Mouse (Mus musculus): ENCODE results near the gene Tk2. TPM values are rescaled to one million over a fixed set of nuclear protein-coding genes. Genes with fewer than 3 reads are reported as not detected.

Tk2 gene
- total RNA-seq, 1 experiment = 9.8 TPM

DNA sequence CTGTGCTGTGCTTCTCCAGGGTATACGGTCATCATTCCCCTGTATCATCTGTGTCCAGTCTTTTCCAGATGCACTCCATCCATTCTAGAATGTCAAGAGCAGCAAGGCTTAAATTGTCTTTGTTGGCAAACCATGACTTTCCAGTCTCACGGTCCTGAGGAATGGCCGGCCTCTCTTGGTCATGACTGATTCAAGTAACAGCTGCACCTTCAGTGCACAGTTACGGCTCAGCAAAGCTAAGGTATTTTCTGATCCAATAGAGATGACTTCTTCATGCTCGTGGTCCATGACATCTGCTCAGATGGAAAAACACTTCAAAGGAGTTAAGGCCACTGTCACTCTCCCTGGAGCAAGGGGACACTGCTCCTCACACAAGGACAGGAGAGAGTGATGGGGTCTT is 21.3 kb downstream of the Tk2 start:
- no peaks in the 10 kb centered on the region for H3K4me1 ChIP-seq (ENCODE audit: control insufficient read depth in 2 of 2, insufficient read depth in 2 of 2, low read length in 2 of 2, poor library complexity in 1 of 2)
- no peak for DNase-seq (ENCODE audit: low read depth, low spot score)
- peaks cover 22% of the 10 kb centered on the region for H3K36me3 ChIP-seq (ENCODE audit: control insufficient read depth, insufficient read depth, low read length, poor library complexity, severe bottlenecking)

DNA sequence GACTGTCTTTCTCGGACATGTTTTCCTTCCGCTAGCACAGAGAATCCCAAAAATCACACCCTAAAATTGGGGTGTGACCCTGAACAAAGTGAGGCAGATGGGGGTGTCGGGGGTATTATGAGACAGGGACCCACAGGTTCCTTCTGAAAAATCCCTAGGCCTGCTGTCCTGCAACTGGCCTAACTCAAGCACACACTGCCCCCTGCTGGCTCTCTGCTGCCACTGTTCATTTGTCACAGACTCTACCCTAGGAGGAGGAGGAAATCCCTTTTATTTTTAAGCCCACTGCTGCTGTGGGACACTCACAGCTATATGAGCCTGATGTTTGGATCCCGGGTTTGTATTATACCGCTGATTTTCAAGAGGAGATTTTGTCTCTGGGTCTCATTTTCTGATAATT is 28.6 kb downstream of the Tk2 start:
- in situ Hi-C loops (cut with MboI; ENCODE audit: low sequenced_read_pairs in 2 of 2, unreplicated experiment in 2 of 2) = no loop called here
- no peak for TF ChIP-seq MAFK (IDR thresholded peaks at IDR 0.05; ENCODE audit: insufficient read depth, low read depth, low read length)
- TF ChIP-seq ZC3H11A (IDR thresholded peaks at IDR 0.05; ENCODE audit: borderline replicate concordance, low read depth, low read length) = peak; percentile 48; the same call in 1 of the 2 replicates
- Histone ChIP-seq H3K4me1 (ENCODE audit: control insufficient read depth in 2 of 2, insufficient read depth in 2 of 2, low read length in 2 of 2, poor library complexity in 1 of 2) (no peaks in the 10 kb centered on the region), H3K36me3 (ENCODE audit: control insufficient read depth, insufficient read depth, low read length, poor library complexity, severe bottlenecking) (no peaks in the 10 kb centered on the region), H3K9me3 (ENCODE audit: control insufficient read depth, insufficient read depth, low read depth, low read length) (no peaks in the 10 kb centered on the region), H3K27ac (ENCODE audit: insufficient read depth, low read depth, low read length, poor library complexity, severe bottlenecking) (no peak overlapping the region), H3K4me3 (ENCODE audit: insufficient read depth in 1 of 2, low read depth in 1 of 2, low read length in 2 of 2, poor library complexity in 1 of 2, severe bottlenecking in 1 of 2) (no peak overlapping the region), H3K9ac (ENCODE audit: insufficient read depth, low read depth, low read length, poor library complexity, severe bottlenecking) (no peak overlapping the region)
- peak; percentile 71 for DNase-seq (ENCODE audit: low read depth, low spot score)

More for the DNA sequence above, 21.3 kb downstream of the Tk2 start:
- Histone ChIP-seq H3K4me3 (ENCODE audit: insufficient read depth in 1 of 2, low read depth in 1 of 2, low read length in 2 of 2, poor library complexity in 1 of 2, severe bottlenecking in 1 of 2) (no peak overlapping the region), H3K27ac (ENCODE audit: insufficient read depth, low read depth, low read length, poor library complexity, severe bottlenecking) (no peak overlapping the region), H3K9ac (ENCODE audit: insufficient read depth, low read depth, low read length, poor library complexity, severe bottlenecking) (no peak overlapping the region), H3K9me3 (ENCODE audit: control insufficient read depth, insufficient read depth, low read depth, low read length) (no peaks in the 10 kb centered on the region)
- TF ChIP-seq HCFC1 (IDR thresholded peaks at IDR 0.05; ENCODE audit: borderline replicate concordance, insufficient read depth, low read length) = no peak
- TF ChIP-seq MAFK (IDR thresholded peaks at IDR 0.05; ENCODE audit: insufficient read depth, low read depth, low read length) = no peak
- no peak for TF ChIP-seq ZNF384 (IDR thresholded peaks at IDR 0.05; ENCODE audit: low read depth, low read length)
- TF ChIP-seq ZC3H11A (IDR thresholded peaks at IDR 0.05; ENCODE audit: borderline replicate concordance, low read depth, low read length) = no peak
- TF ChIP-seq CHD2 (IDR thresholded peaks at IDR 0.05; ENCODE audit: low read depth, low read length) = no peak
- in situ Hi-C loops (cut with MboI; ENCODE audit: low sequenced_read_pairs in 2 of 2, unreplicated experiment in 2 of 2) = no loop called here

DNA sequence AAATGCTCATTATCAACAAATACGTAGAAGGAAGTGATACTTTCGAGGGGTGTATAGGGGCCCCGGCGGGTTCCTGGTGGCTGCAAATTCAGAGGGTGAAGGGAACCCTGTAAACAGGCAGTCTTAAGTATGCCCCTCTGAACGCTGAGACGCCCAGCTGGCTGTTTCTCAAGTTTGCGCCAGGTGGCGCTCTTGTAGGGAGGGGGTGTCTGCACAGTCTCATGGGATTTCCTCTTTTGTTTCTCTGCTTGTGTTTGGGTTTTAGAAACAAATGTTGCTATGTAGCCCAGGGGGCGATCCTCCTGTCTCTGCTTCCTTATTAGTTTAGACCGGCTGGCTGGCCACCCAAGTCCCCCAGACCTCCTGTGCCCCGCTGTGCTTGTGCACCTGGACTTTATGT is 29.3 kb downstream of the Tk2 start:
- H3K9me3 ChIP-seq (ENCODE audit: control insufficient read depth, insufficient read depth, low read depth, low read length) = no peaks in the 10 kb centered on the region
- no peaks in the 10 kb centered on the region for H3K36me3 ChIP-seq (ENCODE audit: control insufficient read depth, insufficient read depth, low read length, poor library complexity, severe bottlenecking)
- H3K9ac ChIP-seq (ENCODE audit: insufficient read depth, low read depth, low read length, poor library complexity, severe bottlenecking) = no peak overlapping the region; the same call in 1 of the 2 replicates
- peak overlapping the region in 1 of 2 experiments; percentile 54; a peak in 2 of 4 replicates for H3K4me3 ChIP-seq (ENCODE audit: insufficient read depth in 1 of 2, low read depth in 1 of 2, low read length in 2 of 2, poor library complexity in 1 of 2, severe bottlenecking in 1 of 2)
- in situ Hi-C loops (cut with MboI; ENCODE audit: low sequenced_read_pairs in 2 of 2, unreplicated experiment in 2 of 2) = no loop called here
- no peak for TF ChIP-seq ZNF384 (IDR thresholded peaks at IDR 0.05; ENCODE audit: low read depth, low read length)
- no peak for TF ChIP-seq CHD2 (IDR thresholded peaks at IDR 0.05; ENCODE audit: low read depth, low read length)
- TF ChIP-seq ZC3H11A (IDR thresholded peaks at IDR 0.05; ENCODE audit: borderline replicate concordance, low read depth, low read length) = no peak
- TF ChIP-seq MAFK (IDR thresholded peaks at IDR 0.05; ENCODE audit: insufficient read depth, low read depth, low read length) = no peak
- TF ChIP-seq HCFC1 (IDR thresholded peaks at IDR 0.05; ENCODE audit: borderline replicate concordance, insufficient read depth, low read length) = no peak
- H3K27ac ChIP-seq (ENCODE audit: insufficient read depth, low read depth, low read length, poor library complexity, severe bottlenecking) = no peak overlapping the region
- peak; percentile 72 for DNase-seq (ENCODE audit: low read depth, low spot score)
- no peaks in the 10 kb centered on the region for H3K4me1 ChIP-seq (ENCODE audit: control insufficient read depth in 2 of 2, insufficient read depth in 2 of 2, low read length in 2 of 2, poor library complexity in 1 of 2)

DNA sequence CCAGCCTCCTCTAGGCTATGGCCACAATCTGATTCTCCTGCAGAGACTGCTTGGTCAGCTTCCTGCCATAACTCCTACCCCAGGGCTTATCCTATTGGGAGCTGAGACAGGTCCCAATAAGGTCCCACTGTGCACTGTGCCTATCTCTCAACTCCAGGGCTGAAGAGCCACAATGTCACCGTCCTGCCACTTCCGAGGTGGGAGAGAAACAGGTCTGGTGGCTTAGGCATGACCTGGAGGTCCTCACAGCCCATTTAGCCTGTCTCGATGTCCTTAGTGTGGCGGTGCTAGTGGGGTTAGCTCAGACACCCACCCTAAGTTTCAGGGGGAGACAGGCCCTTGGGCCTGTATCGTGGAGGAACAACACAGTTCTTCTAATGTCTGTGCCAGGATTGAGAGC is 30.8 kb downstream of the Tk2 start:
- no peaks in the 10 kb centered on the region for H3K9me3 ChIP-seq (ENCODE audit: control insufficient read depth, insufficient read depth, low read depth, low read length)
- in situ Hi-C loops (cut with MboI; ENCODE audit: low sequenced_read_pairs in 2 of 2, unreplicated experiment in 2 of 2) = no loop called here
- no peak for TF ChIP-seq ZNF384 (IDR thresholded peaks at IDR 0.05; ENCODE audit: low read depth, low read length)
- no peak for TF ChIP-seq MAFK (IDR thresholded peaks at IDR 0.05; ENCODE audit: insufficient read depth, low read depth, low read length)
- TF ChIP-seq CHD2 (IDR thresholded peaks at IDR 0.05; ENCODE audit: low read depth, low read length) = no peak
- no peak for TF ChIP-seq ZC3H11A (IDR thresholded peaks at IDR 0.05; ENCODE audit: borderline replicate concordance, low read depth, low read length)
- no peak for TF ChIP-seq HCFC1 (IDR thresholded peaks at IDR 0.05; ENCODE audit: borderline replicate concordance, insufficient read depth, low read length)
- H3K4me3 ChIP-seq (ENCODE audit: insufficient read depth in 1 of 2, low read depth in 1 of 2, low read length in 2 of 2, poor library complexity in 1 of 2, severe bottlenecking in 1 of 2) = no peak overlapping the region
- no peaks in the 10 kb centered on the region; a peak in 1 of 4 replicates for H3K4me1 ChIP-seq (ENCODE audit: control insufficient read depth in 2 of 2, insufficient read depth in 2 of 2, low read length in 2 of 2, poor library complexity in 1 of 2)
- no peak for DNase-seq (ENCODE audit: low read depth, low spot score)
- no peaks in the 10 kb centered on the region for H3K36me3 ChIP-seq (ENCODE audit: control insufficient read depth, insufficient read depth, low read length, poor library complexity, severe bottlenecking)
- H3K27ac ChIP-seq (ENCODE audit: insufficient read depth, low read depth, low read length, poor library complexity, severe bottlenecking) = no peak overlapping the region
- no peak overlapping the region for H3K9ac ChIP-seq (ENCODE audit: insufficient read depth, low read depth, low read length, poor library complexity, severe bottlenecking)

DNA sequence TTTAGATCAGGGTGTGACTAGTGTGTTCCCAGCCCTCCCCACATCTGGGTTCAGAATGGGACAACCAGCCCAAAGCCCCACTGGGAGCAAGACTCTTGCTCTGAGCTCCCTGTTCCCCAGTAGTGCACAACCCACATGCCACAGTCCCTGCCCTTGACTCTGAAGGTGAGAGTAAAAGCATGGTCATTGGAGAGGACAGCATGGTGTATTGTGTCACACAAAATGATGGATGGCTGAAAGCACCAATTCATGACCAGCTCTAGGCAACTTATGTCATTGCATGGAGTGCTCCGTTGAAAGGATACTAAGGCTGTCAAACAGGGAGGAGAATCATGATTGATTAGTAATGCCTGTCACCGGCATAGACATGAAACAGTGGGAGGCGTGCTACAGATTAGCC is 43.1 kb downstream of the Tk2 start:
- no peak for DNase-seq (ENCODE audit: low read depth, low spot score)
- Histone ChIP-seq H3K27ac (ENCODE audit: insufficient read depth, low read depth, low read length, poor library complexity, severe bottlenecking) (no peak overlapping the region), H3K9ac (ENCODE audit: insufficient read depth, low read depth, low read length, poor library complexity, severe bottlenecking) (no peak overlapping the region), H3K4me3 (ENCODE audit: insufficient read depth in 1 of 2, low read depth in 1 of 2, low read length in 2 of 2, poor library complexity in 1 of 2, severe bottlenecking in 1 of 2) (no peak overlapping the region), H3K36me3 (ENCODE audit: control insufficient read depth, insufficient read depth, low read length, poor library complexity, severe bottlenecking) (no peaks in the 10 kb centered on the region), H3K4me1 (ENCODE audit: control insufficient read depth in 2 of 2, insufficient read depth in 2 of 2, low read length in 2 of 2, poor library complexity in 1 of 2) (no peaks in the 10 kb centered on the region), H3K9me3 (ENCODE audit: control insufficient read depth, insufficient read depth, low read depth, low read length) (no peaks in the 10 kb centered on the region)
- no peak for TF ChIP-seq CHD2 (IDR thresholded peaks at IDR 0.05; ENCODE audit: low read depth, low read length)
- in situ Hi-C loops (cut with MboI; ENCODE audit: low sequenced_read_pairs in 2 of 2, unreplicated experiment in 2 of 2) = no loop called here

All from ES-E14 (cell line).